Mouse (Mus musculus): ENCODE measurements at regions not wholly inside any gene's neighbourhood (a gene's known extent, or its start where the extent isn't known, plus 50 kb on each side); places are given as distances from the start of the nearest gene placed in this dataset.

DNA sequence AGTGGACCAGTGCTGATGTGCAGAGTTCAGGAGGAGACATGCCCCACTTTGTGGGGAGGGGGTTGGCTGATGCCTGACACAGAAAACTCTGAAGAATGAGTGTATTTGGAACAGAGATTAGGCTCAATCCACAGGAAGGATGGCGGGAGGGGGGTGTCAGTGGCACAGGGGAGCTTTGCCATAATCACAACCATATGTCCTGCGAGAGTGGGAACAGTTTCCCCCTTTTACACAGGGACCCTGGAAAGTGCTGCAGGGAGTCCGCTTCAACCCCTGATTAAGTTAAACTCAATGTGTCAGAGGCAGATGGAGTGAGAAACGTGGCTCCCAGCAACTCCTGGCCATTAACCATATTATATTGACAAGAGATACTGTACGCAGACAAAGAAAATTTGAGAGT, 168.9 kb upstream of the Cops8 start:
- TF ChIP-seq POLR2A (IDR thresholded peaks at IDR 0.05; ENCODE audit: borderline replicate concordance, control insufficient read depth, low read depth, low read length) (no peak), CTCF (IDR thresholded peaks at IDR 0.05; ENCODE audit: control insufficient read depth, insufficient read depth, low read length) (no peak)
